Mouse (Mus musculus) liver, embryonic 16.5 days (tissue): ENCODE results near the gene Gm20696. TPM values are rescaled to one million over a fixed set of nuclear protein-coding genes. Genes with fewer than 3 reads are reported as not detected.

ENCODE experiments used
- ATAC-seq: fragments of 200-750 bp; cut with Nextera tagmentation; 2 replicates; pipeline ENCODE4 v1.8.0; 2017; ENCODE audit warnings: low read depth, mild to moderate bottlenecking, moderate number of reproducible peaks, moderate library complexity
- H3K27ac ChIP-seq: fragments of 300-500 bp; sonication (generic); 2 replicates; pipeline ENCODE4 v1.5.1; 2014; ENCODE audit warnings: mild to moderate bottlenecking, low read length
- H3K27me3 ChIP-seq: fragments of 300-500 bp; sonication (generic); 2 replicates; pipeline ENCODE4 v1.6.1; 2014; ENCODE audit warnings: low read depth, low read length, mixed read lengths; ENCODE audit not compliant: control insufficient read depth, insufficient read depth
- H3K36me3 ChIP-seq: fragments of 300-500 bp; sonication (generic); 2 replicates; pipeline ENCODE4 v1.6.1; 2014; ENCODE audit warnings: mild to moderate bottlenecking; ENCODE audit not compliant: control insufficient read depth, insufficient read depth
- H3K4me1 ChIP-seq: fragments of 300-500 bp; sonication (generic); 2 replicates; pipeline ENCODE4 v1.6.1; 2014; ENCODE audit warnings: low read depth, low read length, mixed read lengths; ENCODE audit not compliant: control insufficient read depth
- H3K4me2 ChIP-seq: fragments of 300-500 bp; sonication (generic); 2 replicates; pipeline ENCODE4 v1.6.1; 2014; ENCODE audit warnings: low read depth, low read length, mixed read lengths
- H3K4me3 ChIP-seq: fragments of 300-500 bp; sonication (generic); 2 replicates; pipeline ENCODE4 v1.5.1; 2014; ENCODE audit warnings: low read depth, mild to moderate bottlenecking, low read length
- H3K9ac ChIP-seq: fragments of 300-500 bp; sonication (generic); 2 replicates; pipeline ENCODE4 v1.6.1; 2014; ENCODE audit warnings: low read depth, low read length
- H3K9me3 ChIP-seq: fragments of 300-500 bp; sonication (generic); replicated peaks from 2 replicates; pipeline ENCODE4 v1.6.1; 2016; ENCODE audit warnings: low read length; ENCODE audit not compliant: control insufficient read depth
- WGBS: fragments of 180-500 bp; shearing (Covaris S2); extraction: QIAGEN DNeasy Blood & Tissue Kit; methylation state at CpG from one replicate; pipeline ENCODE4 v1.1.7; 2014; ENCODE audit not compliant: insufficient replicate concordance; 5-methylcytosine and 5-hydroxymethylcytosine counted together
- polyA plus RNA-seq: library from polyadenylated mRNA; unstranded; fragments of >200 nt; fragmentation: Nextera tagmentation; extraction: Ambion mirVana; gene quantifications from 2 replicates; pipeline ENCODE4 v1.2.1, GENCODE M21; 2015

The Gm20696 gene
- polyA plus RNA-seq, 1 experiment from 2014 or later = 0.35 TPM

DNA sequence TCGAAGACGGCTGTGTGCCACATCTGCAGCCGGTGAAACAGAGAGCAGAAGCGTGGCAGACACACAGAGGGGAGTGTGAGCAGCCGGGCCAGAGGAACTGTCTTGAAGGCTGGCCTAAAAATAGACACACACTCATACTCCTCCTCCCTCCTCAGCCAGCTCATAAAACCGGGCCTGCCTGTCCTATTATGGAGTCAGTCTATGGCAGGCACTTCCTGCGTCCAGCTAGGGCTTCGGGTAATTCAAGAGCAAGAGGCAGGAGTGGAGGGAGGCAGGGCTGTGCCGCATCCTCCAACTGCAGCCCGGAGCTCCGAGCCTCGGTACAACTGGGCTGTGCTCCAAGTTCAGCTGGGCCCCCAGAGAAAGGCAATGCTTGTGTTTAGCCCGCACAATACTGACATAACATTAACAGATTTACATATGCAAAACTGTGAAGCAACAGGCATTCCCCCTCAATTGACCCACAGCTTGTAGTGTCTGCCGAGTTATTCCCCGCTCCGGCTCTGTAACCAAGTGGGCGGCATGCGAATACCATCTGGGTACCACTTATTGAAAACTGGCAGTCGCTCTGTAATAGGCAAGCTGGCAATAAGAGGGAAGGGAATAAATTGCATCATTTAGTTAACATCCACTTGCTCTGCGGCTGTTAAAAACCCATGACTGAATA lies 181.2 kb downstream of the Gm20696 start:
- no peaks in the 10 kb centered on the region for H3K36me3 ChIP-seq
- no peak overlapping the region for H3K9ac ChIP-seq
- ATAC-seq = peak; percentile 53
- no peaks in the 10 kb centered on the region for H3K9me3 ChIP-seq
- peak overlapping the region; percentile 31; the same call in 1 of the 2 replicates for H3K4me2 ChIP-seq
- H3K4me1 ChIP-seq = peaks cover 9% of the 10 kb centered on the region
- no peaks in the 10 kb centered on the region for H3K27me3 ChIP-seq
- 36% methylated on average over 20 of the region's 20 CpGs for WGBS
- H3K27ac ChIP-seq = peak overlapping the region; percentile 25; the same call in 1 of the 2 replicates
- no peak overlapping the region for H3K4me3 ChIP-seq

DNA sequence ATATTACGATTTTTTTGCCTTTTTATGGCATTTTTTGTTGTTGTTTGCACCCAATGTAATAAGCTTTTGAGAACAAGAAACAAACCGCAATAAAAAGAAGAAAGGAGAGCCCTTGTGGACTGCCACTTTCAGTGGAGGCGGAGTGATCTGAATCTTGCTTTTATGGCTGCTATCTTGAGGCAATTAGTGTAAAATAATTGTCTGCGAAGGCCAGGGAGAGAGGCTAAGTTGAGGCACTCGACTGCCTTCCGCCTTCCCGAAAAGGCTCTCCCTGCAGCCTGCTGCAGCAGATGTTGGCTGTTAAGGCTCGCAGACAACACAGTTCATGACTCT lies 181.7 kb downstream of the Gm20696 start:
- H3K9ac ChIP-seq = no peak overlapping the region

DNA sequence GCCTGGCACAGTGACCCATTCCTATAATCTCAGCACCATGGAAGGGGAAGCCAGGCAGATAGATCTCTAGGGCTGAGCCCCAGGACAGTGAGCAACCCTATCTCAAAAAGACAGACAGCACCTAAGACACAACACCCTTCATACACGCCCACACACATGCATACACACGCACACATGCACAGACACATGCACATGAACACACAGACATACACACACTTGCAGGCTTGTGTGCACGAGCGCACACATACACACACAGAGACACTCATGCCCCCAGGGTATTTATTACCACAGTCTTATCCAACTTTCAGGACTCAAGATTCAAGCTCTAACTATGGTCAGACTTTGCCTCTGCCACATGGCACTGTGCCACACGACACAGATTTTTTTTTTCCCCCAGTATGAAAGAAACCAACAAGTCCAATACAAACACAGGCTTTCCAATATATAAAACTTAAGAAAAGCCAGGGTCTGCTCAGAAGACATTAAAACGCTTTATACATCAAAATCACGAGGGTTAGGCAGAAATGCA lies 182.3 kb downstream of the Gm20696 start:
- H3K36me3 ChIP-seq = no peaks in the 10 kb centered on the region
- no peaks in the 10 kb centered on the region for H3K27me3 ChIP-seq
- no peak overlapping the region for H3K4me3 ChIP-seq
- H3K4me2 ChIP-seq = no peak overlapping the region
- H3K9ac ChIP-seq = no peak overlapping the region
- H3K4me1 ChIP-seq = peaks cover 3% of the 10 kb centered on the region
- ATAC-seq = no peak
- no peak overlapping the region for H3K27ac ChIP-seq
- 66% methylated on average over 7 of the region's 7 CpGs for WGBS
- no peaks in the 10 kb centered on the region for H3K9me3 ChIP-seq

More for the DNA sequence above, 181.7 kb downstream of the Gm20696 start:
- Histone ChIP-seq H3K4me1 (peaks cover 7% of the 10 kb centered on the region), H3K4me3 (no peak overlapping the region), H3K27ac (peak overlapping the region; percentile 25; the same call in 1 of the 2 replicates), H3K27me3 (no peaks in the 10 kb centered on the region), H3K36me3 (no peaks in the 10 kb centered on the region), H3K9me3 (no peaks in the 10 kb centered on the region), H3K4me2 (peak overlapping the region; percentile 31; the same call in 1 of the 2 replicates)
- 26% methylated on average over 8 of the region's 8 CpGs for WGBS
- no peak for ATAC-seq

DNA sequence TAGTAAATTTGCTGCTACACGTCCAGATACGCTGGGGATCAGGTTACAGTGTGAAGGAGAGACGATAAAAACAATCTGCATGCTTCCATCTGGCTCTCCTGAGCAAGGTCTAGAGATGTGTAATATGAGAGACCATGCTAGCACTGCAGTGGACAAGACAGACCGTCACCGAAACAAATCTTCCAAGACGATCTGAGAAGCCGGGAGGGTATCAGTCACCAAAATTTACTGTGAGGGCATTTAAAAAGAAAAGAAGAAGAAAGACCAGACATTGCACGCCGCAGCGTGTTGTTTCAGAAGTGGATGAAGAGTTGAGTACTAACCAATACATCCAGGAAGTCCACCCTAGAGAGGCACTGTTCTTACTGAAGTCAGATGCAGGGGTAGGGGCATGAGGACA lies 183.0 kb downstream of the Gm20696 start:
- WGBS = 75% methylated on average over 10 of the region's 10 CpGs

DNA sequence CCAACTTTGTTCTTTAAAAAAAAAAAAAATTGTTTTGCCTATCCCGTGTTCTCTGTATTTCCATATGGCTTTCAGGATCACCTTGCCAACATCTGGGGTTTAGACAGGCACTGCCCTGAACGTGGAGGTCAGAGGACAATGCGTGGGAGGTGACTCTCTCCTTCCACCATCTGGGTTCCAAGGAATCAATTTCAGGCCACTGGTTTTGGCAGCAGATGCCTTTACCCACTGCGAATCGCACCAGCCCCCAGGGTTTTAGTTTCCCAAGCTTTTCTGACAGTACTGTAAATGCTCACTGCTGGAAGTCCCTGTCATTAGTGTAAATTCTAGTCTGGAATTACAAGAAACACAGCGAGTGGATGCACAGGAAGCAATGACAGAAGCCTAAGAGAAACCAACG lies 185.0 kb downstream of the Gm20696 start:
- H3K27ac ChIP-seq = no peak overlapping the region
- 63% methylated on average over 7 of the region's 7 CpGs for WGBS
- no peaks in the 10 kb centered on the region for H3K36me3 ChIP-seq
- H3K9ac ChIP-seq = no peak overlapping the region
- no peaks in the 10 kb centered on the region for H3K9me3 ChIP-seq
- ATAC-seq = no peak
- no peak overlapping the region for H3K4me3 ChIP-seq
- peaks cover 3% of the 10 kb centered on the region for H3K4me1 ChIP-seq
- no peaks in the 10 kb centered on the region for H3K27me3 ChIP-seq
- no peak overlapping the region for H3K4me2 ChIP-seq

More for the DNA sequence above, 183.0 kb downstream of the Gm20696 start:
- ATAC-seq = no peak
- peaks cover 3% of the 10 kb centered on the region for H3K4me1 ChIP-seq
- no peak overlapping the region for H3K4me3 ChIP-seq
- H3K9me3 ChIP-seq = no peaks in the 10 kb centered on the region
- H3K27me3 ChIP-seq = no peaks in the 10 kb centered on the region
- H3K9ac ChIP-seq = no peak overlapping the region
- no peak overlapping the region for H3K4me2 ChIP-seq
- H3K36me3 ChIP-seq = no peaks in the 10 kb centered on the region
- no peak overlapping the region for H3K27ac ChIP-seq

DNA sequence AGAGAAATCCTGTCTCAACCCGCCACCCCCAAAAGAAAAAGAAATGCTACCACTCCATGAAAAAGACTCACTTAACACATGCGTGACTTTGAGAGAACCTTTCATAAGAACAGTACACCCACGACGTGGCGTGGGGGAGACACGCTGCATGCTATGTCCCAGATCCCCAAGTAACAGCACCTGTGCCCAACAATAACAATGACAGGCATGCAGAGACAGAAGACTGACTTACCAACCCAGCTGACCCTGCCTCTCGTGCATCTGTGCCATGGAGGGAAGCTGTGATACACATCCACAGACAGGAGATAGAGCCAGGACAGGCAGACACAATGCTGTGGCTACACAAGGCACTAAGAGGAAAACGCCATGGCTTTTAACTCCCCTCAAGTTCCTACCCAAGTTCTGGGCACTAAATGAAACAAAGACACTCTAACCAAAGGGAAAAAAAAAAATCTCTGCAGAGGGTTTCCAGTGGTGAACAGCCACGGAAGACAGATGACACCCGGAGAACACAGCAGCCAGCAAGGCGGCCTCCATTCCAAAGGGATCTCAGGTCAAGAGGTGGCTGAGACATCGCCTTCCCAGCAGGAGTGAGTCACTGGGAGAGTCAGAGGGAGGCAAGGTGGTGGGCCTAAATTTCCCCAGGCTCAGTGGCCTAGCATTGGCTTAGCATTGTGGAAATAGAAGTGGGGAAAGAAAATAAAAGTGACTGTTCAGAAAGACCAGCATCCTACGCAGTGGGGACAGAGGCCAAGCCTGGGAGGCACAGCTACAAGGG lies 187.5 kb downstream of the Gm20696 start:
- no peak overlapping the region for H3K9ac ChIP-seq
- ATAC-seq = no peak
- WGBS = 74% methylated on average over 13 of the region's 13 CpGs
- no peaks in the 10 kb centered on the region; the same call in 1 of the 2 replicates for H3K4me1 ChIP-seq
- H3K27me3 ChIP-seq = no peaks in the 10 kb centered on the region
- no peaks in the 10 kb centered on the region for H3K36me3 ChIP-seq
- H3K4me3 ChIP-seq = no peak overlapping the region
- no peak overlapping the region for H3K27ac ChIP-seq
- no peak overlapping the region for H3K4me2 ChIP-seq
- H3K9me3 ChIP-seq = no peaks in the 10 kb centered on the region

DNA sequence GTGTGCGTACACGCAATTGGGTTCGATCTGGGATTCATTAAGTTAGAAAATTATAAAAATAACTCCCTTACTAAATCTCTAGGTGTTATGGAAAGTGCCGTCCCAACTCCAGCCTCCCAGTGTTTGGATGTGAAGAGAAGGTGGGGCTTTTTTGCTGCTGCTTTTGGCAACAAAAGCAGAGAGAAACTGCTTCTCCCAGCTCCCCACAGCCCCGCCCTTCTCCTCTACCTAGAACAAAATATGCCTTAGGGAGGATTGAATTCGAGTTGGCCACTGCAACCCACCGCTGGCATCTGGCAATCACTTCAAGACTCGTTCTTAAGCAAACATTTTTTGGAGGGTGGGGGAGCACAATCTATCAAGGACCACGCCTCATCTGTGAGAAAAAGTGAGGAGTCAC lies 191.6 kb downstream of the Gm20696 start:
- H3K9ac ChIP-seq = no peak overlapping the region
- no peaks in the 10 kb centered on the region for H3K9me3 ChIP-seq
- no peaks in the 10 kb centered on the region for H3K36me3 ChIP-seq
- H3K4me2 ChIP-seq = no peak overlapping the region
- H3K4me3 ChIP-seq = no peak overlapping the region
- no peak overlapping the region for H3K27ac ChIP-seq
- no peaks in the 10 kb centered on the region for H3K27me3 ChIP-seq
- 66% methylated on average over 9 of the region's 9 CpGs for WGBS
- no peaks in the 10 kb centered on the region for H3K4me1 ChIP-seq
- no peak for ATAC-seq

DNA sequence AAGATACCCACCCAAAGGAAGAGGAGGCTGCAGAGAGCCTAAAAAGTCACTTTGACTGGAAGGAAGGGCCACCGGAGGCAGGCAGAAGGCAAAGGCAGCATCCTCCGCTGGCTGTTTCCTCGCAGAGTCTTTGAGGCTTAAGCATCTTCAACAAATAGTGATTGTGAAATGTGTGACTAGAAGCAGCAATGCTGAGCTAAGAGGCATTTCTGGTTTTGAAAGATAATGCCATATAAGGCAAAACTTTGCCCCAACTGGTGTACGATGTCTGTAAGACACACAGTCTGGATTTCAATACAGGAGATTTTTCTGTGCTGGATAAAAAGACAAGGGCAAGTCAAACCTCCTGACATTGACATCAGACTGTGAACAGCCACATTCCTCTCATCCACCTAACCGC lies 195.7 kb downstream of the Gm20696 start:
- no peak overlapping the region for H3K4me3 ChIP-seq
- WGBS = 70% methylated on average over 5 of the region's 5 CpGs
- no peaks in the 10 kb centered on the region for H3K9me3 ChIP-seq
- no peak overlapping the region for H3K4me2 ChIP-seq
- no peak overlapping the region for H3K27ac ChIP-seq
- no peaks in the 10 kb centered on the region for H3K36me3 ChIP-seq
- H3K27me3 ChIP-seq = no peaks in the 10 kb centered on the region
- no peak overlapping the region for H3K9ac ChIP-seq
- ATAC-seq = no peak
- H3K4me1 ChIP-seq = no peaks in the 10 kb centered on the region; the same call in 1 of the 2 replicates
